Mouse (Mus musculus): ENCODE data around the gene Olfr206.
"Not testable (repeated sequence)": the region's sequence is repeated elsewhere in the genome, so short reads cannot be mapped to it uniquely, and the experiment has no call there.

Olfr206 gene

DNA sequence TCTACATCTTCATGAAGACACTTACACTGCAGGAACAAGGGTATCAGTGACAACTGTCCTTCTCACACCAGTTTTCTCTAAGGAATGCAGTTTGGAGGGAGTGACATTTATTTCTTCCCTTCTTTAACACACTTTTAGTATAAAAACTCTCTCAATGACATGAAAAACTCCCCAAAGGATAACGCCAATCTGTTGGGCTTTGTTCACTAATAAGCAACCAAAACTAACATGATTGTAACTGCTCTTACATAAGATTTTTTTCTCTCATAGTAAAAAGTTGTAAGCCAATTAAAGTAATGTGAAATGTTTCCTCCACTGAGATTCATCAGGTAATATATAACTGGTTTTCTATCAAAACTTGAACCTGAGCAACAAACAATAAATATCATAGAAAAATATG is at the start of gene Olfr206:
Gene Olfr206, minus strand, starts transcription at position 101 of the 400 bp plus-strand sequence.
- DNase-seq (ENCODE audit: low spot score) = no peak

DNA sequence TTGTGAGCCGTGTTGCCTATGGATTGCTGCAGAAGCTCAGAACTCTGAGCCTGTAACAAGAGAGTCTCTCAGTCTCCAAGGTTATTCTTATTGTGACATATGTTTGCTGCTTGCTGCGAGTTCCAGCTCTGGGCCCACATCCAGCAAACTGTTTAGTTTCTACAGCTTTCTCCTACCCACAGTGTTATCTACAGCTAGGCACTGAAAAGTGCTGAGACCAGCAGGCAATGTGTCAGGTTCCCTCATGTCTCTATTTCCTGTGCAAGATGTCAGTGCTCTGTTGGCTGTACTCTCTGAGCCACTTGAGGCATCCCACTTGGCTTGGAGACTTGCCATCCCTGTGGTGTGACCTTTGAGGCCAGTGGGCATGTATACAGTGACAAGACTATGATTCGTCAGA is 44.3 kb upstream of the Olfr206 start:
- no peak for DNase-seq (ENCODE audit: low spot score)

- no peak for DNase-seq (ENCODE audit: low spot score)
Observed at GRCm38 (mm10) chr16:59363893-59364292, 14.8 kb upstream of the Olfr206 start, which contains the start of gene Olfr209. Olfr209 (minus strand) TSS chr16:59363993.

- DNase-seq (ENCODE audit: low spot score) = no peak
Observed at GRCm38 (mm10) chr16:59331038-59331437, 18.0 kb downstream of the Olfr206 start, which contains the start of gene Olfr205. Olfr205 (minus strand) TSS chr16:59331138.

- not testable (repeated sequence) for DNase-seq (ENCODE audit: low spot score)
Observed at GRCm38 (mm10) chr16:59323262-59323661, 25.8 kb downstream of the Olfr206 start.

DNA sequence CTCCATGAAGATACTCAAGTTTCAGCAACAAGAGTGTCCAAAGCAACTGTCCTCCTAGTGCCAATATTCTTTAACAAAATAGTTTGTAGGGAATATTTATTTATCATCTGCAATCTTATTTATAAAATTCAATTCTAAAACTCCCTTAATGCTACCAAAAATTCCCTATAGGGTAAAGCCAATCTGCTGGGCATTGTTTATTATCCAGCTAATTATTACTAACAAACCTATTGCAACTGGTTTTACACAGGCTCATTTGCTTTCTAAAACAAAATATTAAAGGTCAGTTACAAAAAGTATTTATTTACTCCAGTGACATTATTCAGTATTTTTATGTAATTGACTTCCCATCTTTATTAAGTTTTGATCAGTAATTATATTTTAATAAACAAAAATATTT is 30.9 kb downstream of the Olfr206 start, which contains the start of gene Olfr204:
Gene Olfr204, minus strand, starts transcription at position 101 of the 400 bp plus-strand sequence.
- DNase-seq (ENCODE audit: low spot score) = no peak

DNA sequence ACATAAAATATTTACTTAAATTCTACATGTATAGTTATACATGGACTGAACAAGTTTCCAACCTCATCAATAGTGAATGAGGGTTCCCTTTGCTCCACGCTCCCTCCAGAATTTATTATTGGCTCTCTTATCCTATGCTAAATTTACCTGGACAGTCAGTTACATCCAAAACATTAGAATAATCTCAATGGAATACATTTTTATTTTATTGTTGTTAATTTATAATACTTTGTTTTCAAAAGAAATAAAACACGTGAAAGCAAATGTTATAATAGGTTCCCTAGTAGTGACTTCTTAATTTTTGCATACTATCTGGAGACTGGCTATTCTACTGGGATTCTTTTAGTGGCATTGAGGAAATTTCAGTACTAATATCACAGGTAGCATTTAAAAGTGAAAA is 50.5 kb downstream of the Olfr206 start, which contains the start of gene Olfr203:
Gene Olfr203, plus strand, starts transcription at position 301 of the 400 bp plus-strand sequence.
- DNase-seq (ENCODE audit: low spot score) = no peak
